Mouse (Mus musculus): Measurements from ENCODE around the gene Hells. TPM values are rescaled to one million over a fixed set of nuclear protein-coding genes. Genes with fewer than 3 reads are reported as not detected.

Hells gene
- 39.8 TPM for polyA plus RNA-seq (2014; fragmentation: Illumina TruSeq; extraction: RNeasy Lipid Tissue Mini Kit (QIAGEN cat#74804); ENCODE audit: low read depth, low replicate concordance)

GRCm38 (mm10) chr19:38930788-38931565, at the start of gene Hells:
Gene Hells (plus strand): TSS chr19:38930915.

GRCm38 (mm10) chr19:39006715-39007114, 76.0 kb downstream of the Hells start, which contains the start of gene Cyp2c55:
Gene Cyp2c55 (plus strand): TSS chr19:39007019.

Other genes starting within 250 kb of the Hells start
- gene Noc3l, start 111.7 kb upstream of the Hells start, polyA plus RNA-seq (2014; fragmentation: Illumina TruSeq; extraction: RNeasy Lipid Tissue Mini Kit (QIAGEN cat#74804); ENCODE audit: low read depth, low replicate concordance), result 16.7 TPM
- 22.7 TPM for gene Tbc1d12, start 94.3 kb upstream of the Hells start, polyA plus RNA-seq (2014; fragmentation: Illumina TruSeq; extraction: RNeasy Lipid Tissue Mini Kit (QIAGEN cat#74804); ENCODE audit: low read depth, low replicate concordance)
- gene Cyp2c55, start 76.1 kb downstream of the Hells start, polyA plus RNA-seq (2014; fragmentation: Illumina TruSeq; extraction: RNeasy Lipid Tissue Mini Kit (QIAGEN cat#74804); ENCODE audit: low read depth, low replicate concordance), result 3,551 TPM
- 135 TPM for gene Cyp2c65, start 130.1 kb downstream of the Hells start, polyA plus RNA-seq (2014; fragmentation: Illumina TruSeq; extraction: RNeasy Lipid Tissue Mini Kit (QIAGEN cat#74804); ENCODE audit: low read depth, low replicate concordance)
- 0.41 TPM for gene Cyp2c66, start 183.0 kb downstream of the Hells start, polyA plus RNA-seq (2014; fragmentation: Illumina TruSeq; extraction: RNeasy Lipid Tissue Mini Kit (QIAGEN cat#74804); ENCODE audit: low read depth, low replicate concordance)

Data from sigmoid colon, adult 10 weeks (tissue).